Mouse (Mus musculus) midbrain, postnatal 0 days (tissue): ENCODE measurements at regions not wholly inside any gene's neighbourhood (a gene's known extent, or its start where the extent isn't known, plus 50 kb on each side); places are given as distances from the start of the nearest gene placed in this dataset.

Experiments
- ATAC-seq: fragments of 200-750 bp; cut with Nextera tagmentation; 2 replicates; pipeline ENCODE4 v1.8.0; 2017; ENCODE audit warnings: moderate number of reproducible peaks, mild to moderate bottlenecking, moderate TSS enrichment, moderate library complexity; ENCODE audit not compliant: low FRiP score
- DNase-seq: peaks from one replicate; pipeline ENCODE4 v3.0.0-alpha.2; 2015; ENCODE audit warnings: low spot score
- H3K27ac ChIP-seq: fragments of 300-500 bp; sonication (generic); 2 replicates; pipeline ENCODE4 v1.5.1; 2014; ENCODE audit warnings: low read depth, mild to moderate bottlenecking, low read length, mixed read lengths
- H3K27me3 ChIP-seq: fragments of 300-500 bp; sonication (generic); 2 replicates; pipeline ENCODE4 v1.6.1; 2014; ENCODE audit warnings: low read length, control low read depth, mixed read lengths; ENCODE audit not compliant: insufficient read depth
- H3K36me3 ChIP-seq: fragments of 300-500 bp; sonication (generic); 2 replicates; pipeline ENCODE4 v1.6.1; 2014; ENCODE audit warnings: low read length, control low read depth, mixed read lengths; ENCODE audit not compliant: insufficient read depth
- H3K4me1 ChIP-seq: fragments of 300-500 bp; sonication (generic); 2 replicates; pipeline ENCODE4 v1.6.1; 2014; ENCODE audit warnings: mild to moderate bottlenecking, control low read depth, antibody characterized with exemption, low read length, mixed read lengths; ENCODE audit not compliant: insufficient read depth
- H3K4me2 ChIP-seq: fragments of 300-500 bp; sonication (generic); 2 replicates; pipeline ENCODE4 v1.6.1; 2014; ENCODE audit warnings: low read depth, mild to moderate bottlenecking, low read length, mixed read lengths; ENCODE audit not compliant: poor library complexity, severe bottlenecking
- H3K4me3 ChIP-seq: fragments of 300-500 bp; sonication (generic); 2 replicates; pipeline ENCODE4 v1.5.1; 2014; ENCODE audit warnings: low read depth, mild to moderate bottlenecking, low read length, moderate library complexity
- H3K9ac ChIP-seq: fragments of 300-500 bp; sonication (generic); replicated peaks from 2 replicates; pipeline ENCODE4 v1.6.1; 2014; ENCODE audit warnings: mild to moderate bottlenecking, low read length, moderate library complexity, mixed read lengths; ENCODE audit not compliant: poor library complexity, severe bottlenecking
- H3K9me3 ChIP-seq: fragments of 300-500 bp; sonication (generic); 2 replicates; pipeline ENCODE4 v1.6.1; 2016; ENCODE audit warnings: low read length, control low read depth
- CTCF ChIP-seq: IDR thresholded peaks from 2 replicates; pipeline ENCODE4 v1.5.1; 2016; ENCODE audit warnings: antibody characterized with exemption, mild to moderate bottlenecking
- WGBS: fragments of 180-500 bp; shearing (Covaris S2); extraction: QIAGEN DNeasy Blood & Tissue Kit; methylation state at CpG from one replicate; pipeline ENCODE4 v1.1.7; 2014; 5-methylcytosine and 5-hydroxymethylcytosine counted together

GRCm38 (mm10) chr14:114062582-114062981 lies 748.2 kb downstream of the Tpm3-rs7 start:
- Histone ChIP-seq H3K9ac (no peak overlapping the region), H3K27me3 (no peaks in the 10 kb centered on the region), H3K27ac (no peak overlapping the region), H3K4me2 (no peak overlapping the region), H3K4me3 (no peak overlapping the region), H3K36me3 (no peaks in the 10 kb centered on the region), H3K4me1 (no peaks in the 10 kb centered on the region), H3K9me3 (no peaks in the 10 kb centered on the region)
- WGBS, result 40% methylated on average over 4 of the region's 4 CpGs
- ATAC-seq (no peak), DNase-seq (no peak)
- TF ChIP-seq CTCF, result no peak

DNA sequence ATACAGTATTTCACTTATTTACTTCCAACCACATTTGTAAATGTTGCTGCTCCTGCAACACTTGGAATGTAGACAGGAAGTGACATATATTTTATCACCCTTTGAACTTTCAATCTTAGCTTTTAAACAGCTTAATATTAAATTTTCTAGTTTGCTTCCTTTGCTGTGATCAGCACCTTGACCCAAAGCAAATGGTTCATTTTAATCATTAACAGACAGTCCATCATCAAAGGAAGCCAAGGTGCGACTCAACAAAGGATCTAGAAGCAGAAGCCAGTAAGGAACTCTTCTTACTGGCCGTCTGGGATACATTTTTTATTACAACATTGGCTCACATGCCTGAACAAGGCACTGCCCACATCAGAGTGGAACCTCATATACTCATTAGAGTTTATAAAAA lies 758.8 kb downstream of the Tpm3-rs7 start:
- WGBS, result 80% methylated on average over 2 of the region's 2 CpGs
- TF ChIP-seq CTCF, result no peak
- DNase-seq (no peak), ATAC-seq (no peak)
- no peak overlapping the region for H3K27ac ChIP-seq
- no peaks in the 10 kb centered on the region for H3K36me3 ChIP-seq
- H3K9ac ChIP-seq, result no peak overlapping the region
- no peak overlapping the region for H3K4me2 ChIP-seq
- H3K27me3 ChIP-seq, result no peaks in the 10 kb centered on the region
- H3K9me3 ChIP-seq, result no peaks in the 10 kb centered on the region
- H3K4me3 ChIP-seq, result no peak overlapping the region
- no peaks in the 10 kb centered on the region for H3K4me1 ChIP-seq

GRCm38 (mm10) chr14:114074011-114074410 lies 759.6 kb downstream of the Tpm3-rs7 start:
- H3K4me1 ChIP-seq, result no peaks in the 10 kb centered on the region
- no peaks in the 10 kb centered on the region for H3K27me3 ChIP-seq
- H3K4me3 ChIP-seq, result no peak overlapping the region
- H3K36me3 ChIP-seq, result no peaks in the 10 kb centered on the region
- no peaks in the 10 kb centered on the region for H3K9me3 ChIP-seq
- H3K9ac ChIP-seq, result no peak overlapping the region
- TF ChIP-seq CTCF, result no peak
- 88% methylated on average over 4 of the region's 4 CpGs for WGBS
- H3K4me2 ChIP-seq, result no peak overlapping the region
- ATAC-seq (no peak), DNase-seq (no peak)
- H3K27ac ChIP-seq, result no peak overlapping the region

DNA sequence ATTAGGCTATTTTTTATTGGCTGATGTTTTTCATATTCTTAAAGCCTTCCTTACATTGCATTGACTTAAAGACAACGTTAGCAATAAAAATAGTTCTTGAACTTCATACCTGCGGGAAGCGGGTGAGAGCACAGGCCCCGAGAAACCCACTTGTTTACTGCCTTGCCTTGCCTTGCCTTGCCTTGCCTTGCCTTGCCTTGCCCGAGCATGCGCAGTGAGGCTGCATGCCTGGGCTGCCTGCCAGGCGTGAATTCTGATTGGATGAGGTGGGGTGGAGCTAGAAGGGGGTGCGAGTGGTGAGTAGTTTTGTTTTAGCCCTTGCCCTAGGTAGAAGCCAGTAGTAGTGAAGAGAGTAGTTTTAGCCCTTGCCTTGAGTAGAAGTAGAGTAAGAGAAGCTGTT lies 792.4 kb downstream of the Tpm3-rs7 start:
- H3K9ac ChIP-seq, result no peak overlapping the region
- no peak overlapping the region for H3K4me3 ChIP-seq
- ATAC-seq (no peak), DNase-seq (no peak)
- no peak overlapping the region for H3K27ac ChIP-seq
- H3K4me2 ChIP-seq, result no peak overlapping the region
- H3K4me1 ChIP-seq, result no peaks in the 10 kb centered on the region
- no peaks in the 10 kb centered on the region for H3K27me3 ChIP-seq
- no peak for TF ChIP-seq CTCF
- H3K9me3 ChIP-seq, result no peaks in the 10 kb centered on the region
- WGBS, result 81% methylated on average over 8 of the region's 8 CpGs
- H3K36me3 ChIP-seq, result no peaks in the 10 kb centered on the region

DNA sequence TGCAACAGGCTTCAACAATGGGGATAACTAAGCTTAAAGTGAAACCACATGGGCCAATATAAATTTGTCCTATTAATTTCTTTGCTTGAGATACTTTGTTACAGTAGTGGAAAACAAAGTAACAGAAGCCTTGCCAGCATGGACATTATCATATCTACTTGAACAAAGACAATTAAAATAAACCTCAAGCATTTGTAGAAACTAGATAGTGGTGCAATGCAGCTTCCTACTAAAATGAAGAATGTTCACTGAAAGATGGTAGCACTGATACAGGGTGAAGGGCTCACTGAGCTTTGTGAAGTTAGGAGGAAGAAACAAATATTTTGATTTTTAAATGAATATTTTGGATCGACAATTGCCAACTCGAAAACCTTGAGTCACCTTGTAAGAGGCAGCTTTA lies 814.1 kb downstream of the Tpm3-rs7 start:
- WGBS, result 96% methylated on average over 2 of the region's 2 CpGs
- Histone ChIP-seq H3K27me3 (no peaks in the 10 kb centered on the region), H3K9me3 (no peaks in the 10 kb centered on the region), H3K27ac (no peak overlapping the region), H3K4me3 (no peak overlapping the region), H3K4me2 (no peak overlapping the region), H3K4me1 (no peaks in the 10 kb centered on the region), H3K9ac (no peak overlapping the region), H3K36me3 (no peaks in the 10 kb centered on the region)
- no peak for ATAC-seq
- DNase-seq, result no peak
- no peak for TF ChIP-seq CTCF

- Histone ChIP-seq H3K4me2 (no peak overlapping the region), H3K27ac (no peak overlapping the region), H3K36me3 (no peaks in the 10 kb centered on the region), H3K4me1 (no peaks in the 10 kb centered on the region), H3K4me3 (no peak overlapping the region), H3K9me3 (no peaks in the 10 kb centered on the region), H3K27me3 (no peaks in the 10 kb centered on the region), H3K9ac (no peak overlapping the region)
- ATAC-seq (no peak), DNase-seq (no peak)
- no peak for TF ChIP-seq CTCF
- 87% methylated on average over 4 of the region's 4 CpGs for WGBS
These were observed 851.6 kb downstream of the Tpm3-rs7 start for GRCm38 (mm10) chr14:114166005-114166404.

DNA sequence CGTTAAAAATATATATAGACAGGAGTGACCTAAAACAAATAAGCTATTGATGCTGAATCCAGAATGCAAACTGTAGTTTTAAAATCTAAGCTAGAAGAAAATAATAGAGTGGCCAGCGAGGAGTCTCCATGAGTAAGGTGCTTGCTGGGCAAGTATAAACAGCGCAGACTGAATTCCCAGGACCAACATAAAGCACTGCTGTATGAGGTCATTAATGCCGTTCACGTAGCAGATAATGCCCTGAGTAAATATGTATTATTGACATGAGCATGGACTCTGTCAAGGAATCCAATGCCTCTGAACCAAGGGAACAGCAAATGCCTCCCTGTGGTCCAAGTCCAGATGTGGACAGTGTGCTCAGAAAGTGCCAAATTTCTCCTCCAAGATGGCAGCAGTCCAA lies 876.4 kb upstream of the Gpc5 start:
- no peaks in the 10 kb centered on the region for H3K4me1 ChIP-seq
- no peaks in the 10 kb centered on the region for H3K9me3 ChIP-seq
- no peak overlapping the region for H3K9ac ChIP-seq
- DNase-seq (no peak), ATAC-seq (no peak)
- WGBS, result 86% methylated on average over 5 of the region's 5 CpGs
- H3K4me2 ChIP-seq, result no peak overlapping the region
- H3K27me3 ChIP-seq, result no peaks in the 10 kb centered on the region
- no peak overlapping the region for H3K27ac ChIP-seq
- no peaks in the 10 kb centered on the region for H3K36me3 ChIP-seq
- no peak for TF ChIP-seq CTCF
- no peak overlapping the region for H3K4me3 ChIP-seq
